Mouse (Mus musculus): Measurements from ENCODE around the gene Klf9. TPM values are rescaled to one million over a fixed set of nuclear protein-coding genes. Genes with fewer than 3 reads are reported as not detected.

Klf9 gene
- 1.4 TPM for polyA plus RNA-seq (2017; shearing (Covaris generic))

DNA sequence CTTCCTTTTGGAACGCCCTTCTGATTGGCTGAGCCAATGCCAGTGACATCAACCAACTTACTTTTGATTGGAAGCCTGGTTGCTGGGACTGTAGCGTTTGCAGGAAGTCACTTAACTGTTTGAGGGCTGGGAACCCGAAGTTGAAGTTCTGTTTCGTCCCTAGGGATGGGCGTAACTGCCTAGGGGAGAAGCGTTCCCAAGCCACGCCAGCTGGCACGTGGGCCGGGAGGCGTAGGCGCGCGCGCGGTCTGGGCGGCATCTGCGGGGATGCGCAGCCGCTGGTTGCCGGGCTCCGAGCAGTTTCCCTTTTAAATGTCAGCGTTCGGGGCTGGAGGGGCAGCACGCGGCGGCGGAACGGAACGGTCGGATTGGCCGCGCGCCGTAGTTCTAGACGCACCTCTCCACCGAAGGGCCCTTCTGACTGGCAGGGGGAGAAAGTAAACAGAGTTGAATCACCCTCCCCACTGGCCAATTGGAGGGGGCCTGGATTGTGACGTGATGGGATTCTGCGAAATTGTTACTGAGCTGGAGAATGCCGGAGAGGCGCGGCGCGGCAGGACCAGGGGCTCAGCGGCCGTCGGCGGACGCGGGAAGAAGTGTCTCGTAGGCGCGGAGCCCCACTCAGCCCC lies at the start of gene Klf9:
Gene Klf9, plus strand, starts transcription at position 538 of the 629 bp plus-strand sequence.

Other genes starting within 250 kb of the Klf9 start
- 46.6 TPM for gene Smc5, start 132.7 kb downstream of the Klf9 start, polyA plus RNA-seq (2017; shearing (Covaris generic))

Measured in CD4-positive, CD25-positive, alpha-beta regulatory T cell, adult 9 weeks (primary cell).